In the genomic region with DNA sequence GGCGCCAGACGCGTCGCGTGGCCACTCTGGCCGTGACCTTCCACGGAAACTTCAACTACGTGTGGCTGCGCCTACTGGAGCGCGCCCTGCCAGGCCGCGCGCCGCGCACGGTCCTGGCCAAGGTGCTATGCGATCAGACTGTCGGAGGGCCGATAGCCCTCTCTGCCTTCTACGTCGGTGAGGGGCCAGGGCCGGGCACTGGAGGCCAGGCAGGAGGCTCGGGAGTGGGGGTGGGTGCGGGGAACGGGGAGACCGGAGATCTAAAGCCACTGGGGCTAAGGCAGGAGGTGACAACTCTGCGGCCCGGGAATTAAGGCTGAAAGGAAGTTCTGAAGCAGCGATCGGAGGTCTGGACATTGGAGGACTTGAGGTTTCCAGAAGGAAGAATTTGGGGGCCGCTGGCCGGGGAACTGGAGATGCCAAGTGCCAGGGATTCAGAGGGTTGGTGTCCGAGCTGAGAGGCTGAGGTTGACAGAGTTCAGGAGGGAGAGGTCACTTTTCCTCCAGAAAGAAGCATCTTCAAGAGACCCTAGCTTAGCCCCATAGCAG, we compare ENCODE assay signal across 9 mouse cellular contexts. TPM values are rescaled to one million over a fixed set of nuclear protein-coding genes. Genes with fewer than 3 reads are reported as not detected.
DNase-seq lines count a peak whose midpoint lies in the region; ATAC-seq and TF ChIP-seq lines count a peak whose summit lies in the region.
"Had no signal": no experiment of that assay in that cellular context is flagged by ENCODE, and none has a peak within 500 bp of the region (broad histone marks: within the 10 kb centered on the region; RNA-seq: fewer than 3 reads in every experiment).

No protein-coding gene starts in this region.

- peak overlapping the region; percentile 98 for H3K4me2 ChIP-seq in kidney, postnatal 0 days (ENCODE audit: low read length)
- peak overlapping the region; percentile 99 for H3K4me2 ChIP-seq in embryonic facial prominence, embryonic 12.5 days (replicated peaks)
- H3K4me2 ChIP-seq in hindbrain, embryonic 12.5 days (replicated peaks) = peak overlapping the region; percentile 98
- peak overlapping the region; percentile 97 for H3K4me2 ChIP-seq in midbrain, embryonic 13.5 days (replicated peaks)

- peak overlapping the region; percentile 54; the same call in 1 of the 2 replicates for H3K27ac ChIP-seq in kidney, postnatal 0 days
- H3K27ac ChIP-seq in embryonic facial prominence, embryonic 12.5 days = no peak overlapping the region
- H3K27ac ChIP-seq in hindbrain, embryonic 12.5 days = no peak overlapping the region
- H3K27ac ChIP-seq in midbrain, embryonic 13.5 days = peak overlapping the region; percentile 19; the same call in 1 of the 2 replicates

- peak overlapping the region; percentile 57 for H3K4me3 ChIP-seq in kidney, postnatal 0 days (replicated peaks; ENCODE audit: low read depth, low read length)
- peak overlapping the region; percentile 62 for H3K4me3 ChIP-seq in embryonic facial prominence, embryonic 12.5 days
- H3K4me3 ChIP-seq in hindbrain, embryonic 12.5 days = peak overlapping the region; percentile 60
- H3K4me3 ChIP-seq in midbrain, embryonic 13.5 days (replicated peaks) = peak overlapping the region; percentile 73

- H3K36me3 ChIP-seq in kidney, postnatal 0 days (ENCODE audit: insufficient read depth, low read length) = no peaks in the 10 kb centered on the region
- H3K36me3 ChIP-seq in embryonic facial prominence, embryonic 12.5 days = no peaks in the 10 kb centered on the region
- H3K36me3 ChIP-seq in hindbrain, embryonic 12.5 days = no peaks in the 10 kb centered on the region
- no peaks in the 10 kb centered on the region for H3K36me3 ChIP-seq in midbrain, embryonic 13.5 days

- DNase-seq in kidney, postnatal 0 days (ENCODE audit: low spot score) = no peak
- DNase-seq in kidney, postnatal 14 days = no peak
- DNase-seq in cerebellum, adult 18-20 months = no peak
- DNase-seq in left cerebral cortex, adult 18-20 months (ENCODE audit: low spot score in 2 of 2) = no peak
- no peak for DNase-seq in frontal cortex, adult 2 months (ENCODE audit: extremely low spot score in 1 of 2, low spot score in 1 of 2)

- peak; percentile 87 for ATAC-seq in kidney, postnatal 0 days (replicated peaks; ENCODE audit: low FRiP score, low read depth)
- peak; percentile 71; the same call in 1 of the 2 replicates for ATAC-seq in embryonic facial prominence, embryonic 12.5 days (ENCODE audit: insufficient number of reproducible peaks, insufficient read depth, low FRiP score, low TSS enrichment)
- ATAC-seq in hindbrain, embryonic 12.5 days (ENCODE audit: low FRiP score) = peak; percentile 88
- ATAC-seq in midbrain, embryonic 13.5 days = peak; percentile 87

- under 1% methylated on average over 34 of the region's 34 CpGs for WGBS in kidney, postnatal 0 days
- WGBS in embryonic facial prominence, embryonic 12.5 days = 3% methylated on average over 34 of the region's 34 CpGs
- 2% methylated on average over 34 of the region's 34 CpGs for WGBS in hindbrain, embryonic 12.5 days
- 2% methylated on average over 34 of the region's 34 CpGs for WGBS in midbrain, embryonic 13.5 days

- no peak for TF ChIP-seq CTCF in kidney, postnatal 0 days (IDR thresholded peaks at IDR 0.05; ENCODE audit: low read depth)

- no peaks in the 10 kb centered on the region for H3K4me1 ChIP-seq in kidney, postnatal 0 days (replicated peaks; ENCODE audit: insufficient read depth, low read length)
- peaks cover 9% of the 10 kb centered on the region; the same call in 1 of the 2 replicates for H3K4me1 ChIP-seq in embryonic facial prominence, embryonic 12.5 days
- H3K4me1 ChIP-seq in hindbrain, embryonic 12.5 days = peaks cover 14% of the 10 kb centered on the region
- H3K4me1 ChIP-seq in midbrain, embryonic 13.5 days (replicated peaks) = peaks cover 12% of the 10 kb centered on the region

- H3K9ac ChIP-seq in kidney, postnatal 0 days (ENCODE audit: low read depth, low read length) = peak overlapping the region; percentile 63
- peak overlapping the region; percentile 63 for H3K9ac ChIP-seq in embryonic facial prominence, embryonic 12.5 days
- peak overlapping the region; percentile 63 for H3K9ac ChIP-seq in hindbrain, embryonic 12.5 days
- peak overlapping the region; percentile 74 for H3K9ac ChIP-seq in midbrain, embryonic 13.5 days (replicated peaks)

- no peaks in the 10 kb centered on the region for H3K9me3 ChIP-seq in kidney, postnatal 0 days (replicated peaks; ENCODE audit: low read length)
- no peaks in the 10 kb centered on the region for H3K9me3 ChIP-seq in embryonic facial prominence, embryonic 12.5 days
- H3K9me3 ChIP-seq in hindbrain, embryonic 12.5 days (replicated peaks) = no peaks in the 10 kb centered on the region
- H3K9me3 ChIP-seq in midbrain, embryonic 13.5 days = no peaks in the 10 kb centered on the region

- no peaks in the 10 kb centered on the region for H3K27me3 ChIP-seq in kidney, postnatal 0 days (ENCODE audit: insufficient read depth, low read length)
- peaks cover 4% of the 10 kb centered on the region for H3K27me3 ChIP-seq in embryonic facial prominence, embryonic 12.5 days
- H3K27me3 ChIP-seq in hindbrain, embryonic 12.5 days = peaks cover 13% of the 10 kb centered on the region
- peaks cover 14% of the 10 kb centered on the region for H3K27me3 ChIP-seq in midbrain, embryonic 13.5 days

RNA-seq across cellular contexts. Expression of a gene that starts 38.0 kb away (rescaled TPM):
- polyA plus RNA-seq in kidney, postnatal 0 days (2015; fragmentation: Nextera tagmentation; extraction: Ambion mirVana) = 23.7 and 27.6 TPM in 2 replicates
- polyA plus RNA-seq in embryonic facial prominence, embryonic 12.5 days (2016; fragmentation: Nextera tagmentation; extraction: Ambion mirVana) = 3.7 and 4.1 TPM in 2 replicates
- 5.0 and 6.2 TPM in 2 replicates for polyA plus RNA-seq in hindbrain, embryonic 12.5 days (2016; fragmentation: Nextera tagmentation; extraction: Ambion mirVana)
- polyA plus RNA-seq in midbrain, embryonic 13.5 days (2015; fragmentation: Nextera tagmentation; extraction: Ambion mirVana) = 9.3 and 11.7 TPM in 2 replicates
- 10 to 100 TPM; 69.7 to 75.5 TPM for total RNA-seq in left cerebral cortex, adult 18-20 months (2021)
- polyA plus RNA-seq in frontal cortex, adult 2 months (2012; rRNA removed) = 45.7 TPM in 2 replicates

RNA-seq across cellular contexts. Expression of a gene that starts 38.0 kb away (rescaled TPM):
- polyA plus RNA-seq in kidney, postnatal 0 days (2015; fragmentation: Nextera tagmentation; extraction: Ambion mirVana) = 58.0 and 59.8 TPM in 2 replicates
- 96.6 and 103 TPM in 2 replicates for polyA plus RNA-seq in embryonic facial prominence, embryonic 12.5 days (2016; fragmentation: Nextera tagmentation; extraction: Ambion mirVana)
- polyA plus RNA-seq in hindbrain, embryonic 12.5 days (2016; fragmentation: Nextera tagmentation; extraction: Ambion mirVana) = 83.0 and 90.7 TPM in 2 replicates
- polyA plus RNA-seq in midbrain, embryonic 13.5 days (2015; fragmentation: Nextera tagmentation; extraction: Ambion mirVana) = 66.3 and 68.7 TPM in 2 replicates
- 10 to 100 TPM; 62.0 to 82.6 TPM for total RNA-seq in left cerebral cortex, adult 18-20 months (2021)
- polyA plus RNA-seq in frontal cortex, adult 2 months (2012; rRNA removed) = 71.9 and 72.0 TPM in 2 replicates

RNA-seq across cellular contexts. Expression of a gene that starts 45.5 kb away (rescaled TPM):
- polyA plus RNA-seq in kidney, postnatal 0 days (2015; fragmentation: Nextera tagmentation; extraction: Ambion mirVana) = 0.84 and 1.1 TPM in 2 replicates
- 10.6 and 12.6 TPM in 2 replicates for polyA plus RNA-seq in embryonic facial prominence, embryonic 12.5 days (2016; fragmentation: Nextera tagmentation; extraction: Ambion mirVana)
- 52.8 and 54.4 TPM in 2 replicates for polyA plus RNA-seq in hindbrain, embryonic 12.5 days (2016; fragmentation: Nextera tagmentation; extraction: Ambion mirVana)
- 111 and 122 TPM in 2 replicates for polyA plus RNA-seq in midbrain, embryonic 13.5 days (2015; fragmentation: Nextera tagmentation; extraction: Ambion mirVana)
- 100 to 1,000 TPM; 287 to 294 TPM for total RNA-seq in left cerebral cortex, adult 18-20 months (2021)
- polyA plus RNA-seq in frontal cortex, adult 2 months (2012; rRNA removed) = 200 and 209 TPM in 2 replicates
- total RNA-seq: hematopoietic stem cell, adult 5-6 weeks had no signal

RNA-seq across cellular contexts. Expression of a gene that starts 45.8 kb away (rescaled TPM):
- polyA plus RNA-seq in kidney, postnatal 0 days (2015; fragmentation: Nextera tagmentation; extraction: Ambion mirVana) = 0.22 TPM in 1 of 2 replicates, not detected in the other
- 0.24 and 0.50 TPM in 2 replicates for polyA plus RNA-seq in embryonic facial prominence, embryonic 12.5 days (2016; fragmentation: Nextera tagmentation; extraction: Ambion mirVana)
- 0.49 and 0.78 TPM in 2 replicates for polyA plus RNA-seq in hindbrain, embryonic 12.5 days (2016; fragmentation: Nextera tagmentation; extraction: Ambion mirVana)
- 1.9 and 2.0 TPM in 2 replicates for polyA plus RNA-seq in midbrain, embryonic 13.5 days (2015; fragmentation: Nextera tagmentation; extraction: Ambion mirVana)
- total RNA-seq in left cerebral cortex, adult 18-20 months (2021) = 1 to 10 TPM in 1 of 2 experiments, under 1 TPM in 1; 0.77 to 1.4 TPM
- polyA plus RNA-seq in frontal cortex, adult 2 months (2012; rRNA removed) = 1.6 and 2.0 TPM in 2 replicates

Comparison
In these comparisons a context has a peak if more than half of its experiments do, and no peak if none do; other contexts are left out.
1. H3K27ac ChIP-seq: peak in kidney, postnatal 0 days (single experiment) and midbrain, embryonic 13.5 days (single experiment); none in embryonic facial prominence, embryonic 12.5 days (single experiment) and hindbrain, embryonic 12.5 days (single experiment).
2. Peak in every context shown above with its lines, with median percentiles within 50 percentile points of each other: ATAC-seq, H3K4me2 ChIP-seq, H3K4me3 ChIP-seq and H3K9ac ChIP-seq.